Mouse (Mus musculus): ENCODE results near the gene Klk8. TPM values are rescaled to one million over a fixed set of nuclear protein-coding genes. Genes with fewer than 3 reads are reported as not detected.

Klk8 gene
- polyA plus RNA-seq, 1 experiment from 2014 or later: 65.3 TPM

DNA sequence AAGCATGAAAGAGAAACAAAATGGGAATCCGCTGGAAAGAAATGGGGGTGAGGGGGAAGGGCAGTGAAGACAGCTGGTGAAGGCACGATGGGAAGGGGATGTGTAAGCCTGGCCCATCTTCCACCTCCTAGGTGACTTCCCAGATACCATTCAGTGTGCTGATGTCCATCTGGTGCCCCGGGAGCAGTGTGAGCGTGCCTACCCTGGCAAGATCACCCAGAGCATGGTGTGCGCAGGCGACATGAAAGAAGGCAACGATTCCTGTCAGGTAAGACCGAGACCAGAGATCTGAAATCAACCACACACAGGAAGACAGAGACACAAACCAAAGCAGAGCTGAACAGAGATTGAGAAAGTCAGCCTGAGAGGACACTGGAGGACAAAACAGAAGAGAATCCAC, 31.6 kb downstream of the Klk8 start:
- 92% methylated on average over 8 of the region's 8 CpGs for WGBS
- Histone ChIP-seq H3K27ac (replicated peaks) (no peak overlapping the region), H3K9me3 (replicated peaks) (no peaks in the 10 kb centered on the region), H3K4me2 (replicated peaks) (no peak overlapping the region), H3K9ac (no peak overlapping the region), H3K27me3 (no peaks in the 10 kb centered on the region), H3K4me1 (no peaks in the 10 kb centered on the region), H3K36me3 (no peaks in the 10 kb centered on the region), H3K4me3 (replicated peaks) (no peak overlapping the region)
- no peak for ATAC-seq (ENCODE audit: insufficient number of reproducible peaks, low FRiP score, low TSS enrichment, low read depth)

DNA sequence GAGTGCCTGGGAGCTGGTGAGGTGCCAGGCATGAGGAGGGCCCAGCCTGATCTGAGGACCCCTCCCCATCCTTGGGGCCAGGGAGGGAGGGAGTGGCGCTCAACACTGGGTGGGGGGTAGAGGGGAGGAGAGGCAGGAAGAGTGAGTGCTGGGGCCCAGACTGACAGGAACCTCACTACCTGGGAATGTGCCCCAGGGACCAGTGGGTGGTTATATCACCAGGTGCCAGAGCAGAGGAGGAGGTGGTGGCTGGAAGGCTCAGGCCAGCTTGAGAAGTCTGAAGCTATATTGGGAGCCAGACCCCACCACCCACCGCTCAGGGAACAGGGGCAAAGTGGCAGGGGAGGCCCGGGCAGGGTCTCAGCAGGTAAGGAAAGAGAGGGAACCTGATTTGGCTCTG, 44.3 kb downstream of the Klk8 start, which contains the start of gene Klk5:
Gene Klk5 (plus strand): TSS at position 271 of the 400 bp plus-strand sequence.
- no peaks in the 10 kb centered on the region for H3K9me3 ChIP-seq (replicated peaks)
- no peak within 1 kb of the TSS for H3K4me2 ChIP-seq (replicated peaks)
- H3K27ac ChIP-seq (replicated peaks): no peak within 1 kb of the TSS
- no peaks in the 10 kb centered on the region for H3K4me1 ChIP-seq
- H3K9ac ChIP-seq: no peak within 1 kb of the TSS
- ATAC-seq (ENCODE audit: insufficient number of reproducible peaks, low FRiP score, low TSS enrichment, low read depth): no peak
- no peaks in the 10 kb centered on the region for H3K27me3 ChIP-seq
- WGBS: 49% methylated on average over 3 of the region's 3 CpGs
- H3K36me3 ChIP-seq: no peaks in the 10 kb centered on the region
- no peak within 1 kb of the TSS for H3K4me3 ChIP-seq (replicated peaks)

DNA sequence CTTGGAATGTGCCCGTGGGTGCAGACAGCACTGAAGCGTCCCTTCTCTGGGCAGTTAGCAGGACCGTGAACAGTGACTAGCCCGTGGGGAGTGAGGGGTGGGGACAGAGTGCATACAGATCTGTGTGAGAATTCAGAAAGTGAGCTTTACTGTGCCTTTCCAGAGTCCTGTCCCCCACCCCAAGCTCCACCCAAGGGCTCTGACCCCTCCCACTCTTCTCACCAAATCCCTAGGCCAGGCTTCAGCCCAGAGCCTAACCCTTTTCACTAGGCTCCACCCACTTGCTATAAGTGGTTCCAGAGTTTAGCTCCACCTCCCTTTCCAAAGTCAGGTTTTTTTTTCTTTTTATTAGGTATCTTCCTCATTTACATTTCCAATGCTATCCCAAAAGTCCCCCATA, 46.4 kb downstream of the Klk8 start:
- Histone ChIP-seq H3K9me3 (replicated peaks) (no peaks in the 10 kb centered on the region), H3K4me2 (replicated peaks) (no peak overlapping the region), H3K4me3 (replicated peaks) (no peak overlapping the region), H3K4me1 (no peaks in the 10 kb centered on the region), H3K36me3 (no peaks in the 10 kb centered on the region), H3K9ac (no peak overlapping the region), H3K27ac (replicated peaks) (no peak overlapping the region), H3K27me3 (no peaks in the 10 kb centered on the region)
- ATAC-seq (ENCODE audit: insufficient number of reproducible peaks, low FRiP score, low TSS enrichment, low read depth): 0 out of 2 replicates have a peak, but pooled peaks have one; percentile 17
- 77% methylated on average over 4 of the region's 4 CpGs for WGBS

DNA sequence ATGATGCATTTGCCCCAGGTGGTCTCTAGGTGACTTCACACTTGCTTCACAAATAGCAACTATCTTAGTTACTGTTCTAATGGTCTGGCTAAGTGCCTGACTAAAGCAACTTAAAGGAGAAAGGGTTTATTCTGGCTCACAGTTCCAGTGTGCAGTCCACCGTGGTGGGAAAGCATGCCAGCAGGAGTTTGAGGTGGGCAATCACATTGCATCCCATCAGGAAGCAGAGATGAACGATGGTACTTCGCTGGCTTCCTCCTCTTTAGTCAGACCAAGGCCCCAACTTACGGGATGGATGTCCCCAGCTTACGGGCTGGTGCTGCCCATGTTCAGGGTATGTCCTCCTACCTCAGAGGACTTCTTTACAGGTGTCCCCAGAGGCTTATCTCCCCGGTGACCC, 54.2 kb downstream of the Klk8 start:
- 90% methylated on average over 6 of the region's 6 CpGs for WGBS
- Histone ChIP-seq H3K9me3 (replicated peaks) (no peaks in the 10 kb centered on the region), H3K4me3 (replicated peaks) (no peak overlapping the region), H3K27me3 (no peaks in the 10 kb centered on the region), H3K4me2 (replicated peaks) (no peak overlapping the region), H3K4me1 (no peaks in the 10 kb centered on the region), H3K27ac (replicated peaks) (no peak overlapping the region), H3K36me3 (no peaks in the 10 kb centered on the region), H3K9ac (no peak overlapping the region)
- no peak for ATAC-seq (ENCODE audit: insufficient number of reproducible peaks, low FRiP score, low TSS enrichment, low read depth)

Other genes starting within 250 kb of the Klk8 start
- gene Zfp658, start 235.3 kb upstream of the Klk8 start, polyA plus RNA-seq (2015; fragmentation: Nextera tagmentation; extraction: Ambion mirVana): 3.8 and 4.0 TPM in 2 replicates
- gene Zfp719, start 218.0 kb upstream of the Klk8 start, polyA plus RNA-seq (2015; fragmentation: Nextera tagmentation; extraction: Ambion mirVana): 13.6 and 13.7 TPM in 2 replicates
- 0.24 and 0.45 TPM in 2 replicates for gene Zfp819, start 190.4 kb upstream of the Klk8 start, polyA plus RNA-seq (2015; fragmentation: Nextera tagmentation; extraction: Ambion mirVana)
- not detected in 2 replicates for gene Ceacam18, start 162.9 kb upstream of the Klk8 start, polyA plus RNA-seq (2015; fragmentation: Nextera tagmentation; extraction: Ambion mirVana)
- 1.0 and 1.7 TPM in 2 replicates for gene Siglece, start 137.4 kb upstream of the Klk8 start, polyA plus RNA-seq (2015; fragmentation: Nextera tagmentation; extraction: Ambion mirVana)
- gene Ctu1, start 125.6 kb upstream of the Klk8 start, polyA plus RNA-seq (2015; fragmentation: Nextera tagmentation; extraction: Ambion mirVana): 17.1 and 18.2 TPM in 2 replicates
- gene Klk14, start 107.2 kb upstream of the Klk8 start, polyA plus RNA-seq (2015; fragmentation: Nextera tagmentation; extraction: Ambion mirVana): 1.3 and 2.4 TPM in 2 replicates
- 18.3 and 18.5 TPM in 2 replicates for gene Klk13, start 85.0 kb upstream of the Klk8 start, polyA plus RNA-seq (2015; fragmentation: Nextera tagmentation; extraction: Ambion mirVana)
- 3.0 and 3.5 TPM in 2 replicates for gene Klk12, start 28.7 kb upstream of the Klk8 start, polyA plus RNA-seq (2015; fragmentation: Nextera tagmentation; extraction: Ambion mirVana)
- 24.3 and 25.3 TPM in 2 replicates for gene Klk11, start 23.0 kb upstream of the Klk8 start, polyA plus RNA-seq (2015; fragmentation: Nextera tagmentation; extraction: Ambion mirVana)
- 71.8 and 83.4 TPM in 2 replicates for gene Klk10, start 16.5 kb upstream of the Klk8 start, polyA plus RNA-seq (2015; fragmentation: Nextera tagmentation; extraction: Ambion mirVana)
- gene Klk9, start 5.7 kb upstream of the Klk8 start, polyA plus RNA-seq (2015; fragmentation: Nextera tagmentation; extraction: Ambion mirVana): 3.8 and 6.7 TPM in 2 replicates
- gene Klk7, start 13.7 kb downstream of the Klk8 start, polyA plus RNA-seq (2015; fragmentation: Nextera tagmentation; extraction: Ambion mirVana): 16.7 and 19.1 TPM in 2 replicates
- 2.0 and 2.3 TPM in 2 replicates for gene Klk6, start 26.9 kb downstream of the Klk8 start, polyA plus RNA-seq (2015; fragmentation: Nextera tagmentation; extraction: Ambion mirVana)
- gene Klk5, start 44.4 kb downstream of the Klk8 start, polyA plus RNA-seq (2015; fragmentation: Nextera tagmentation; extraction: Ambion mirVana): 19.3 and 23.5 TPM in 2 replicates
- gene Klk4, start 83.6 kb downstream of the Klk8 start, polyA plus RNA-seq (2015; fragmentation: Nextera tagmentation; extraction: Ambion mirVana): 0.13 and 0.21 TPM in 2 replicates
- gene Klk15, start 136.2 kb downstream of the Klk8 start, polyA plus RNA-seq (2015; fragmentation: Nextera tagmentation; extraction: Ambion mirVana): 0.20 TPM in 1 of 2 replicates, not detected in the other
- not detected in 2 replicates for gene Klk1b8, start 153.1 kb downstream of the Klk8 start, polyA plus RNA-seq (2015; fragmentation: Nextera tagmentation; extraction: Ambion mirVana)
- gene Klk1b1, start 169.2 kb downstream of the Klk8 start, polyA plus RNA-seq (2015; fragmentation: Nextera tagmentation; extraction: Ambion mirVana): not detected in 2 replicates
- gene Klk1b9, start 178.5 kb downstream of the Klk8 start, polyA plus RNA-seq (2015; fragmentation: Nextera tagmentation; extraction: Ambion mirVana): not detected in 2 replicates
- not detected in 2 replicates for gene Klk1b11, start 198.3 kb downstream of the Klk8 start, polyA plus RNA-seq (2015; fragmentation: Nextera tagmentation; extraction: Ambion mirVana)
- gene Klk1b26, start 214.6 kb downstream of the Klk8 start, polyA plus RNA-seq (2015; fragmentation: Nextera tagmentation; extraction: Ambion mirVana): 0.27 and 0.39 TPM in 2 replicates

Data from embryonic facial prominence, embryonic 15.5 days (tissue).